Mouse (Mus musculus) right cerebral cortex, adult 18-20 months (tissue): Measurements from ENCODE around the gene Rfx6.
A peak's percentile ranks its signal among the peaks of the same experiment; 100 is the strongest.

Source experiments
- DNase-seq: peaks from one replicate; pipeline ENCODE4 v3.0.0; 2022; ENCODE audit warnings: mixed read lengths

Gene Rfx6

DNA sequence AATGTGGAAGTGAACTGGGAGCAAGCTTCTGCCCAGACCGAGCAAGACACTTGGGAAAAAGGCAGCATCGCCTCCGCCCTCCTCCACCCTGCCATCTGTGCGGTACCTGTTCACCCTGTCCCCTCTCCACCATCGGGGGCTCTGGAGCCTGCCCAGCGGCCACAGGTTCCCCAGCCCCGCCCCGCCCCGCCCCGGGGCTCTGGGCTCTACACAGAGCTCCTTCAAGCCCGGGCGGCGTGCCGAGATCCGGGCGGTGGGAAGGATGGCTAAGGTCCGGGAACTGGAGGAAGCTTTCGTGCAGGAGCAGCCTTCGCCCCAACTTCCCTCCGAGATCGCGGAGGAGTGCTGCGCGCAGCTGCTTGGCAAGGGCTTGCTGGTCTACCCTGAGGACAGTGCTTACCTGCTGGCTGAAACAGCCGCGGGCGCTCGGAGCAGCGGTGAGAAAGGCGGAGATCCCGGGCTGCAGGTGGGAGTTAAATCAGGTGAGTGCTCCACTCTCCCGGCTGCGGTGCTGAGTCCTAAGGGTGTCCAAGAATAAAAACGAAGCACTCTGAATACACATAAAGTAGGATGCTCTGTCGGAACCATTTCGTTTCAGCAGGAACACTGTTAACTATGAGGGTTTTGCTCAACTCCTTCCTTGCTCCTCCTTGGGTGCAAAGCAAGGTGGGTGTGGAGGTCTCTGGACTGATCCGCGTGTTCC, at the start of gene Rfx6:
Gene Rfx6 (plus strand): TSS at position 209 of the 703 bp plus-strand sequence.
- peak; percentile 12 for DNase-seq

DNA sequence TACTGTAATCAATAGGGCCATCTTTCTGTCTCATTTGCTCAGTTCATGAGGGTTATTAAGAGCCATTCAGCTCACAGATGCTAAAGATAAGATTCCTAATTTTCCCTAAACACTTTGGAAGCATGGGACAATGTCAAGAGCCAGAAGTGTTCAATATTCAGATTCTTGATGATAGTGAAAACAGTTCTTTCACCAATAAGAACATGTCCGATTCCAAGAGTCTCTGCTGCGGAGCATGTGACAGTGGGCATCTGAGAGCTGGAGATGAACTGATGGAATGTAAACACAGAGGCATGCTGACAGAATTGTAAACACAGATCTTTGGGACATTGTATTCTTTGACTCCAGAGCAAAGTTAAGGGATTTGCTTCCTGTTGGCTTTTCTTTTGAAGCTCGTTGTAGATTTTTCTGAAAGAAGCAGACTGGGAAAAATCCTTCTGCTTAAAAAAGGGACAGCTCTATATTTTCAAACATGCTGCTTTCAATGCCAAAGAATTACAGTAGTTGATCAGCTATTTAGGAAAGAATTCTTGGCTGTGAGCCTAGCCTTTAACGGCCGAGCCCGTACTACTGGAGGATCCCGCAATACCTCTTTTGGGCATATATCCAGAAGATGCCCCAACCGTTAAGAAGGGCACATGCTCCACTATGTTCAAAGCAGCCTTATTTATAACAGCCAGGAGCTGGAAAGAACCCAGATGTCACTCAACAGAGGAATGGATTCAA, 46.0 kb upstream of the Rfx6 start, which contains the start of gene Gprc6a:
Gene Gprc6a (minus strand): TSS at position 51 of the 726 bp plus-strand sequence.
- DNase-seq, result no peak

DNA sequence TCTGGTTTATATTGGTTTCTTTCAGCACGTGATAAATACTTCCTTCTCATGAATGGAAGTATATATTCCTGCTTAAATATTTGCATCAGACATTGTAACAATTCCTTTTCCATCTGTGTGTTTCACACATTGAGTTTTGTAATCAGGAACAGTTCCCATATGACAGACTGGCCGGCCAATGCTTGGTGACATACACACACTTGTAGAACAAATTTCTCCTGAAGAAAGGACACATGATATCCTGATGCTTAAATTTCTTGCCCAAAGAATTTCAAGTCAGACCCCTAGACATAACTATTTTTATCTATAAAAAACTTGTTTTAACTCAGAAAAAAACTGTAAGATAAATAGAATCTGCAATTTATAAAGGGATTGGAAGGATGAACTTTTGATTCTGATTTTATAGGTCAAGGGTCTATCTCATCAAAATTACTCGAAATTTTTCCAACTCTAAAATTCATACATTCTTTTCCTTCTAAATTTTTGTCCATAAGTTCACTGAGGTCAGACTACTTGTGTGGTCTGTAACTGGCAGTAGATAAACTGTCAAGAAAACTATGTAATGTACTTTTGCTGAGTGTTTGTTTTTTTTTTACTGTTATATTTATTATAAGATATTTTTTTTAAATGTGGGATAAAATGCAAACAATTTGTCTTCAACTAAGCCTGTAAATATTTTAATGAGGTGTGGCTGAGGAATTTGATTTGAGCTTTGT, 27.9 kb upstream of the Rfx6 start:
- no peak for DNase-seq

DNA sequence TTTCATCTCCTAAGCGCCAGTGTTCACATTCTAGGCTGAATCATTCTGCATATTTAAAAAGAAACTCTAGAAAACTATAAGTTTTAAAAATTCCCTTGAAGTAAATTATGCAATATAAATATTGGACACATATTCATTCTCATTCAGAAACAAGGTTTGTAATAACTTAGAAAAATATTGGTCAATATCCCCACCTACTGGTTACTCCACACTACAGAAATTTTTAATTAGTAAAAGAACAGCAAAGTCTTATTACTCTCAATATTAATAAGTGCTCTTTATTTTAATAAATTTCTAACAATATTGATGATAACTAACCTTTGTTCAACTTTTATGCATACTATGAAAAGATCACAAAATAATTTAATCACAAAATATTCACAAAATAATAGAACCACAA, 20.2 kb upstream of the Rfx6 start:
- no peak for DNase-seq

DNA sequence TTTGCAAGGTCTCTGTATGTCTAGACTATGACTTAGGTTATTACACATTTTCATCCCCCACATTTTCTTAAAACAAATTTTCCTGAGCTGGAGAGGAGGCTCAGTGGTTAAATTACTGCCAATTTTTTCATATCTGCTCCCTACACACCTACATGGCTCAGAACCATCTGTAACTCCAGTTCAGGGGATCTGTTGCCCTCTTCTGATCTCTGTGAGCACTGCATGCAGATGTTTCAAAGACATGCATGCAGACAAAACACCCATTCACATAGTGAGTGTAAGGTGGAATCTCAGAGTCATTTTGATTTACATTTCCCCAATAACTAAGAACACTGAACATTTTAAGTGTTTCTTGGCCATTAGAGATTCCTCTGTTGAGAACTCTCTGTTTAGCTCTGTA, 8.2 kb upstream of the Rfx6 start:
- no peak for DNase-seq

DNA sequence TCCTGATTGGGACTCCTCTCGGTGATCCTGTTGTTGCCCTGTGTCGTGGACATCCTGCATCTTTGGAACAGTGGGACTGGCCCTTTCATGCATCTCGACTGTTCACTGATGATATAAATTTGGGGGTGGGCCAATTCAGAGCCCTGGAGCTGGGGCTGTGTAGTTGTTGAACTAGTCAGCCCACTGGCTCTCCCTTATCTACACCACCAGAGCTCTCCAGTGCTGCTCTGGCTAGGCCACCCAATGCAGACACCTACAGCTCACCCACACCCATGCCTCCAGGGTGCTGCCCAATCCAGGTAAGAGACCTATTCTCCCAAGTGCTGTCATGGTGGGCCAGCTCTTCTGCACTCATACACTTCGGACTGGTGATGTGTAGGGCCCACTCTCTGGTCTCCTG, 6.0 kb upstream of the Rfx6 start:
- DNase-seq, result no peak

DNA sequence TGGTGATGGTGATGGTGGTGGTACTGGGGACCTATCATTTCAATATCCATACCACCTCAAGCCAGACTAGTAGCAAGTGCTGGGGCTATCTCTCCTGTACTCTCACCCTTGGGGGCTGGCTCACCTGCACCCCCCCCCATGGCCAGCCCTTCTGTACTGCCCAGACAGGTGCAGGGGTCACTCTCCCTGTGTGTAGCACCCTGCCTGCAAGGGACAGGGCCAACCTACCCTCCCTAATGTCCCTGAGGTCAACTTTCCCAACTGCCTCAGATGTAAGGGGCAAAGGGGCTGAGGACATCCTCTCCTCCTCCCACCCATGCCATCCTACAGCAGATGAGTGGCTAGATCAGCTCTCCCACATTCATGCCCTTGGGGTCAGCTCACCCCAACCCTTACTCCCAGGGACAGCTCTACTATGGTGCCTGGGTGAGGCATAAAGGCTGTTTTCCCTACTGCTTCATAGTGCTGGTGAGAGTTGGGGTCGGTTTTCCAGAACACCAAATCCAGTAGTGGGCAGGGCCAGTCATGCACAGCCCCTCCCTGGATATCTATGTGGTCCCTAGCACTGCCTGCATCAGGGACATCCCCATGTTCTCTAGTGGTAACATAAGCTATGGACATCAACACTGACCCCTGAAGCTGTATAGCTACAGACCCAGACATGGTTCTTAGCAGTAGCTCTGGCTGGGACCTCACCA, 5.3 kb upstream of the Rfx6 start:
- no peak for DNase-seq

DNA sequence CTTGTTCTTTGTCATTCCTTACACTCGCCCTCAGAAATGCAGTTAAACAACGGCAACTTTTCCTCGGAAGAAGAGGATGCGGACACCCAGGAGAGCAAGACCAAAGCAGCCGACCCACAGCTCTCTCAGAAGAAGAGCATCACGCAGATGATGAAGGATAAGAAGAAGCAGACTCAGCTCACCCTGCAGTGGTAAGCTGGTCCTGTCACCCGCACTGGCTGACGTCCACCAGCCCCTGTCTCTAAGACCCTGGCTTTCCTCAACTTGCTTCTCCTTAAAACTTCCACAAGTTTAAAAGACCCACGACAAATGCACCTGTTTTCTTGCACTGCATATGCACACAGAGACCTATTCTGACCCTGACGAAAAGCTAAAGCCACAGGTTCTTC, 689 bp downstream of the Rfx6 start:
- no peak for DNase-seq

DNA sequence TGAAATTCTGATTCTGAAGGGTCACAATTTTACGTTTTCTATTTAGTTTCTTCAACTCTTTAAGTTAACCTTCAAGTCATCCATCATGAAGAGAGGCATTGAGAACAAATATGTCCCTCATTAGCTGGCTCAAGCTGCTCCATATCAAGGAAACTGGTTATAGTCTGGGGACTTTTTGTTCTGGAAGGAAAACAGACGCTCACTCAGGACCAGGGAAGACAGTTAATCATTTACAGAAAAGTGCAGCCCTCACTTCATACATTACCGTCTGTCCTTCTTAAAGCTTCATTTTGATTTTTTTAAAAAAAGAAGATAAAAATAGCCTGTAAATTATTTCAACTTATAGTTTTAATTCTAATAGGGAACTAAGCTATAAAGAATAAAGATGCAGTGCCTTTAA, 43.3 kb downstream of the Rfx6 start:
- DNase-seq, result no peak

DNA sequence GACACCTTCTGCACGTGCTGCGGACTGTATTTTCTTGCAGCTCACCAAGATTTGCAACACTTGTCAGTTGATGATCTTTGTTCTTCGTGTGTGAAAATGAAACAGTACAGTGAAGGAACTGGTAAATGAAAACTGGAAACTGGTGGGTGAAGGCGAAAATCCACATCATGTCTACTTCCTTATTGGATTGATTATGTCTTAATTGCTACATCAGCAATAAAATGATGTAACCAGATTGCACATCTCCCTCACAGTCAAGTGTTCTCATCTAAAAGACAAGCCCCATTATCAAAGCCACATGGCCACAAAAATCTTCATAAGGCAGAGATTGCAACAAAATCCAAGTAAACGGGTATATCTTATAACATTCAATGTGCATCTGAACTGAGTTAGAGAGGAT, 83.9 kb downstream of the Rfx6 start:
- no peak for DNase-seq

DNA sequence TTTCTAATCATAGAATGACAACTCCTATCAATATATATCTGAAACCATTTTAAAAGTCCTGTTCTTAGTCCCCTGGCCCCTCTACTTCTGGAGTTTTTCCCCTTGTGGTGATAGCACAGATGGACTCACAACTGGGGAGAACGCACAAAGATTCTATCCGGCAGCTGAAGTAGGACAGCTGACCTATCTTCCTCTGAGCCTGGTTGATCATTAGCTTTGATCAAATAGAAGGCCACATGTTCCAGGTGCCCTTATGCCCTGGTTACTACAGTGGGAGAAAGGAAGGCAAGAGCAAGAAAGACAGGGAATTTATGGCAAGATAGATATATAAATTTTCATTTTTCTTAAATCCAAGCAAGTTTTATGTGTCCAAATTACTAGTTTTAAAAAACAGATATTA, 85.7 kb downstream of the Rfx6 start:
- DNase-seq, result no peak

DNA sequence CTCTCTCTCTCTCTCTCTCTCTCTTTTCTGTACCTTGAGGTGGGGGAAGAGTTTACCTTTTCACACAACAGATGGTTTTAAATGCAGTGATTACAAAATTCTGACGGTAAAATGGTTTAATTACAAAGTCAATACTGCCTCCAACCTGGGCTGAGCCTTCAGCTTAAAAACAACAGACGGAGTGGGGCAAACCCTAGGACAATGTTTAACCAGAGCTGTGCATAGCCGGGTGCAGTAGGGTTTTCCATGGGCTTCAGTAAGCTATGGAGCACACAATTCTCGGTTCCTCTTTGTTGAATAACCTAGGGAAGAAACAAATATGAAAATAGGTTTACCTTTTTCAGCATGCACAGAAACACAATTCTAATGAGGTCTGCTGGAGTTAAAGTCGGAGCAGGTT, 90.9 kb downstream of the Rfx6 start:
- DNase-seq, result no peak

DNA sequence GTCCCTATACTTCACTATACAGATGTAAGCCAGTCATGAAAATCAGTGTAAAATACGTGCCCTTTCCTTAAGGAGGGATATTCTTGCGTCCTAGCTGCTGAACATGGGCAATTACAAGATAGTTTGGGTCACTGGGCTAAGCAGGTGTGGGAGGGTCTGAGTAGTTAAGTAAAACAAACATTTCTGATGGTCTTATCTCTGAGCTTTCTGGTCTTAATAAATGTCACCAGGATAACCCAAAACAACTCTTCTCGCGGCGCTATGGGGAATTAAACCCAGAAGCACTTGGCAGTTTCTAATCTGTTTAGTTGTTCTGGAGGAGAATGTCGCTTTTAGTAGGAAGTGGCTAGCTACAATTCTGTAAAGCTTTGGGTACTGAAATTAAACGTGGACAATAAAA, 91.7 kb downstream of the Rfx6 start:
- no peak for DNase-seq

DNA sequence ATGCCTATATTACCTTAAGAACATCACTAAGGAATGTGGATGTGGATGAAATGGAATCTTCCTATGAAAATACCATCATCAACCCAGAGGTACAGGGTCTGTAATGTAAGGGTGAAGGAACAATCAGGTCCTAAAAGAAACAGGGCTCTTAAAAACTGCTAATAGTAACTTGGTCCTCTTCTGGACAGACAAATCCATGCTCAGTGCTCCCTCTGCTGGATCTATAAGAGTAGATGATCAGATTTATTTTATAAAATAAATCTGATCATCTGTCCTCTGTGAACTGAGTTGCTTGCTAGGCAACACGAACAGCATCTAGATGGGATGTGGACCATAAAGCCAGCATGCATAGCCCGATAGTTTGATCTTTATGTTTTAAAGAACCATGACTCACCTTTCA, 102.1 kb downstream of the Rfx6 start:
- DNase-seq, result no peak
